Comparison of ENCODE assay signal across 20 mouse cellular contexts in genomic region chr2:3277502-3277901, GRCm38 (mm10). TPM values are rescaled to one million over a fixed set of nuclear protein-coding genes. Genes with fewer than 3 reads are reported as not detected.
A peak's percentile ranks its signal among the peaks of the same experiment; 100 is the strongest.
DNase-seq lines count a peak whose midpoint lies in the region; ATAC-seq and TF ChIP-seq lines count a peak whose summit lies in the region.
"Had no signal": no experiment of that assay in that cellular context is flagged by ENCODE, and none has a peak within 500 bp of the region (broad histone marks: within the 10 kb centered on the region; RNA-seq: fewer than 3 reads in every experiment).

No protein-coding gene starts in this region.

- no peaks in the 10 kb centered on the region for H3K4me1 ChIP-seq in stomach, postnatal 0 days (replicated peaks; ENCODE audit: control insufficient read depth, insufficient read depth)
- H3K4me1 ChIP-seq in hindbrain, embryonic 11.5 days (replicated peaks; ENCODE audit: control insufficient read depth, insufficient read depth, low read length), result no peaks in the 10 kb centered on the region
- H3K4me1 ChIP-seq: embryonic facial prominence, embryonic 12.5 days; forebrain, embryonic 15.5 days; heart, embryonic 15.5 days had no signal

- no peak overlapping the region for H3K9ac ChIP-seq in stomach, postnatal 0 days (ENCODE audit: low read length)
- H3K9ac ChIP-seq in hindbrain, embryonic 11.5 days (ENCODE audit: low read depth, low read length), result no peak overlapping the region
- H3K9ac ChIP-seq: embryonic facial prominence, embryonic 12.5 days; forebrain, embryonic 15.5 days; heart, embryonic 15.5 days; hindbrain, embryonic 15.5 days had no signal

- DNase-seq in adrenal gland, adult (ENCODE audit: inconsistent age in 2 of 2, low spot score in 1 of 2), result peak; percentile 53 to 80
- DNase-seq in adrenal gland, adult 18-20 months (ENCODE audit: low spot score in 2 of 2), result no peak
- DNase-seq in ovary, adult 18-20 months (ENCODE audit: low spot score), result peak; percentile 42
- no peak for DNase-seq in ovary, postnatal 36 days (ENCODE audit: low spot score)
- peak; percentile 19 for DNase-seq in adrenal gland, postnatal 10 days
- DNase-seq in stomach, postnatal 0 days (ENCODE audit: low spot score), result no peak
- no peak for DNase-seq in layer of hippocampus, adult 18-20 months (ENCODE audit: low spot score in 2 of 2)
- DNase-seq in hindbrain, embryonic 11.5 days (ENCODE audit: low spot score), result no peak
- DNase-seq: cerebellum, adult 11 months; cerebellum, adult 8-10 months; cerebellum, postnatal 14 days; heart, adult 2 months; heart, postnatal 14 days had no signal

- no peak for TF ChIP-seq CTCF in stomach, postnatal 0 days (IDR thresholded peaks at IDR 0.05; ENCODE audit: low read depth)

- H3K27ac ChIP-seq in stomach, postnatal 0 days (replicated peaks), result no peak overlapping the region
- H3K27ac ChIP-seq in hindbrain, embryonic 11.5 days (ENCODE audit: low read depth, low read length), result no peak overlapping the region
- H3K27ac ChIP-seq: embryonic facial prominence, embryonic 12.5 days; forebrain, embryonic 15.5 days; heart, adult 2 months; heart, embryonic 15.5 days; hindbrain, embryonic 10.5 days; hindbrain, embryonic 15.5 days had no signal

- H3K36me3 ChIP-seq in stomach, postnatal 0 days (ENCODE audit: control insufficient read depth, insufficient read depth, low read length), result no peaks in the 10 kb centered on the region
- no peaks in the 10 kb centered on the region for H3K36me3 ChIP-seq in hindbrain, embryonic 11.5 days (ENCODE audit: control insufficient read depth, insufficient read depth, low read length)
- H3K36me3 ChIP-seq: embryonic facial prominence, embryonic 12.5 days; forebrain, embryonic 15.5 days; heart, embryonic 15.5 days; hindbrain, embryonic 10.5 days; hindbrain, embryonic 15.5 days had no signal

- 61% methylated on average over 7 of the region's 7 CpGs for WGBS in stomach, postnatal 0 days
- WGBS in hindbrain, embryonic 11.5 days, result 89% methylated on average over 7 of the region's 7 CpGs

- peak; percentile 82 for ATAC-seq in stomach, postnatal 0 days (ENCODE audit: low FRiP score, low TSS enrichment)
- no peak for ATAC-seq in hindbrain, embryonic 11.5 days (ENCODE audit: low FRiP score)
- ATAC-seq: forebrain, embryonic 15.5 days; intestine, embryonic 16.5 days had no signal

- H3K4me2 ChIP-seq in stomach, postnatal 0 days (replicated peaks; ENCODE audit: low read depth), result no peak overlapping the region
- no peak overlapping the region for H3K4me2 ChIP-seq in hindbrain, embryonic 11.5 days (replicated peaks; ENCODE audit: low read depth, low read length)
- H3K4me2 ChIP-seq: embryonic facial prominence, embryonic 12.5 days; forebrain, embryonic 15.5 days; heart, embryonic 11.5 days; heart, embryonic 15.5 days; hindbrain, embryonic 15.5 days had no signal

- TF ChIP-seq EP300 in stomach, postnatal 0 days (optimal IDR thresholded peaks at IDR 0.05), result no peak

- H3K9me3 ChIP-seq in stomach, postnatal 0 days (ENCODE audit: control insufficient read depth, low read length), result no peaks in the 10 kb centered on the region
- H3K9me3 ChIP-seq in hindbrain, embryonic 11.5 days (ENCODE audit: control insufficient read depth, low read length), result no peaks in the 10 kb centered on the region
- H3K9me3 ChIP-seq: embryonic facial prominence, embryonic 12.5 days; forebrain, embryonic 15.5 days; heart, embryonic 15.5 days; hindbrain, embryonic 10.5 days; hindbrain, embryonic 15.5 days had no signal

- no peak overlapping the region for H3K4me3 ChIP-seq in stomach, postnatal 0 days (ENCODE audit: low read depth, low read length)
- no peak overlapping the region for H3K4me3 ChIP-seq in hindbrain, embryonic 11.5 days (ENCODE audit: low read depth, low read length)
- H3K4me3 ChIP-seq: embryonic facial prominence, embryonic 12.5 days; forebrain, embryonic 15.5 days; heart, adult 2 months; heart, embryonic 15.5 days; hindbrain, embryonic 10.5 days; hindbrain, embryonic 15.5 days had no signal

- no peaks in the 10 kb centered on the region for H3K27me3 ChIP-seq in stomach, postnatal 0 days (ENCODE audit: control insufficient read depth, insufficient read depth, low read length)
- H3K27me3 ChIP-seq in hindbrain, embryonic 11.5 days (ENCODE audit: control insufficient read depth, insufficient read depth, low read length), result no peaks in the 10 kb centered on the region
- H3K27me3 ChIP-seq: embryonic facial prominence, embryonic 12.5 days; forebrain, embryonic 15.5 days; heart, embryonic 15.5 days; hindbrain, embryonic 15.5 days had no signal

RNA-seq across cellular contexts. Expression of gene Nmt2, which starts 6.5 kb away (rescaled TPM):
- total RNA-seq in adrenal gland, adult 18-20 months (2021), result 10 to 100 TPM; 36.6 to 62.1 TPM
- total RNA-seq in adrenal gland, postnatal 10 days (2021), result 10 to 100 TPM; 49.0 to 55.3 TPM
- polyA plus RNA-seq in stomach, postnatal 0 days (2015; fragmentation: Nextera tagmentation; extraction: Ambion mirVana), result 23.8 and 24.0 TPM in 2 replicates
- 10 to 100 TPM; 82.6 to 91.0 TPM for total RNA-seq in layer of hippocampus, adult 18-20 months (2021)
- polyA plus RNA-seq in hindbrain, embryonic 11.5 days (2014; fragmentation: Nextera tagmentation; extraction: Ambion mirVana), result 64.2 and 76.5 TPM in 2 replicates

RNA-seq across cellular contexts. Expression of gene Rpp38, which starts 54.9 kb away (rescaled TPM):
- 10 to 100 TPM; 13.1 to 16.3 TPM for total RNA-seq in adrenal gland, adult 18-20 months (2021)
- 10 to 100 TPM in 1 of 2 experiments, 1 to 10 TPM in 1; 9.6 to 16.8 TPM for total RNA-seq in adrenal gland, postnatal 10 days (2021)
- polyA plus RNA-seq in stomach, postnatal 0 days (2015; fragmentation: Nextera tagmentation; extraction: Ambion mirVana), result 17.2 and 20.3 TPM in 2 replicates
- total RNA-seq in layer of hippocampus, adult 18-20 months (2021), result 10 to 100 TPM; 10.7 to 11.9 TPM
- 16.2 and 20.5 TPM in 2 replicates for polyA plus RNA-seq in hindbrain, embryonic 11.5 days (2014; fragmentation: Nextera tagmentation; extraction: Ambion mirVana)

RNA-seq across cellular contexts. Expression of gene Acbd7, which starts 58.5 kb away (rescaled TPM):
- under 1 TPM in 1 of 2 experiments, not detected in 1; 0.64 TPM for total RNA-seq in adrenal gland, adult 18-20 months (2021)
- under 1 TPM in 1 of 2 experiments, not detected in 1; 0.64 TPM for total RNA-seq in adrenal gland, postnatal 10 days (2021)
- 0.25 and 1.1 TPM in 2 replicates for polyA plus RNA-seq in stomach, postnatal 0 days (2015; fragmentation: Nextera tagmentation; extraction: Ambion mirVana)
- total RNA-seq in layer of hippocampus, adult 18-20 months (2021), result 1 to 10 TPM in 1 of 2 experiments, under 1 TPM in 1; 0.94 to 1.8 TPM
- polyA plus RNA-seq in hindbrain, embryonic 11.5 days (2014; fragmentation: Nextera tagmentation; extraction: Ambion mirVana), result 0.36 and 0.52 TPM in 2 replicates
- polyA plus RNA-seq: heart, adult 2 months; hindbrain, embryonic 10.5 days had no signal

Comparison
In these comparisons a context has a peak if more than half of its experiments do, and no peak if none do; other contexts are left out.
1. DNase-seq: peak in adrenal gland, adult (2 of 2), ovary, adult 18-20 months (single experiment) and adrenal gland, postnatal 10 days (single experiment); none in adrenal gland, adult 18-20 months (0 of 2), ovary, postnatal 36 days (single experiment), stomach, postnatal 0 days (single experiment), layer of hippocampus, adult 18-20 months (0 of 2) and hindbrain, embryonic 11.5 days (single experiment).